Mouse (Mus musculus): ENCODE results near the gene Atpif1. TPM values are rescaled to one million over a fixed set of nuclear protein-coding genes. Genes with fewer than 3 reads are reported as not detected.
"Not testable (repeated sequence)": the region's sequence is repeated elsewhere in the genome, so short reads cannot be mapped to it uniquely, and the experiment has no call there.

The Atpif1 gene
- polyA plus RNA-seq, 1 experiment: 747 TPM

GRCm38 (mm10) chr4:132484231-132484630 lies 49.2 kb downstream of the Atpif1 start:
- no peak overlapping the region for H3K27ac ChIP-seq (ENCODE audit: insufficient read depth, low read length)
- no peak overlapping the region for H3K4me3 ChIP-seq (ENCODE audit: insufficient read depth, low read length)
- no peaks in the 10 kb centered on the region for H3K4me1 ChIP-seq (ENCODE audit: control insufficient read depth, insufficient read depth, low read length)
- TF ChIP-seq CTCF (IDR thresholded peaks at IDR 0.05; ENCODE audit: extremely low read depth, insufficient read depth, low read length) (no peak), POLR2A (IDR thresholded peaks at IDR 0.05; ENCODE audit: extremely low read depth, insufficient read depth, low read length) (no peak)

GRCm38 (mm10) chr4:132482956-132483608 lies 50.4 kb downstream of the Atpif1 start:
- Histone ChIP-seq H3K27ac (ENCODE audit: insufficient read depth, low read length) (no peak overlapping the region), H3K4me1 (ENCODE audit: control insufficient read depth, insufficient read depth, low read length) (no peaks in the 10 kb centered on the region), H3K4me3 (ENCODE audit: insufficient read depth, low read length) (no peak overlapping the region)
- TF ChIP-seq CTCF (IDR thresholded peaks at IDR 0.05; ENCODE audit: extremely low read depth, insufficient read depth, low read length): no peak
- no peak for TF ChIP-seq POLR2A (IDR thresholded peaks at IDR 0.05; ENCODE audit: extremely low read depth, insufficient read depth, low read length)

GRCm38 (mm10) chr4:132482104-132482503 lies 51.4 kb downstream of the Atpif1 start:
- H3K4me1 ChIP-seq (ENCODE audit: control insufficient read depth, insufficient read depth, low read length); H3K4me3 ChIP-seq (ENCODE audit: insufficient read depth, low read length); H3K27ac ChIP-seq (ENCODE audit: insufficient read depth, low read length): not testable (repeated sequence)

Other genes starting within 250 kb of the Atpif1 start
- 3.8 and 5.3 TPM in 2 replicates for gene Rab42, start 230.3 kb downstream of the Atpif1 start, polyA plus RNA-seq (2012; rRNA removed)
- gene Trnau1ap, start 204.1 kb downstream of the Atpif1 start, polyA plus RNA-seq (2012; rRNA removed): 14.9 and 16.6 TPM in 2 replicates
- 8.8 and 9.2 TPM in 2 replicates for gene Rcc1, start 180.1 kb downstream of the Atpif1 start, polyA plus RNA-seq (2012; rRNA removed)
- gene Phactr4, start 111.2 kb downstream of the Atpif1 start, polyA plus RNA-seq (2012; rRNA removed): 5.6 and 6.4 TPM in 2 replicates
- 5.6 TPM in 2 replicates for gene Med18, start 69.7 kb downstream of the Atpif1 start, polyA plus RNA-seq (2012; rRNA removed)
- gene Sesn2, start 23.2 kb downstream of the Atpif1 start, polyA plus RNA-seq (2012; rRNA removed): 8.1 and 8.2 TPM in 2 replicates
- 112 and 117 TPM in 2 replicates for gene Dnajc8, start 1.9 kb upstream of the Atpif1 start, polyA plus RNA-seq (2012; rRNA removed)
- gene Ptafr, start 30.4 kb upstream of the Atpif1 start, polyA plus RNA-seq (2012; rRNA removed): 1.5 and 1.7 TPM in 2 replicates
- 24.5 and 25.5 TPM in 2 replicates for gene Eya3, start 105.3 kb upstream of the Atpif1 start, polyA plus RNA-seq (2012; rRNA removed)
- gene Xkr8, start 198.9 kb upstream of the Atpif1 start, polyA plus RNA-seq (2012; rRNA removed): 2.8 and 3.0 TPM in 2 replicates
- gene Smpdl3b, start 223.6 kb upstream of the Atpif1 start, polyA plus RNA-seq (2012; rRNA removed): 1.9 and 3.0 TPM in 2 replicates
- 14.2 and 17.0 TPM in 2 replicates for gene Rpa2, start 234.7 kb upstream of the Atpif1 start, polyA plus RNA-seq (2012; rRNA removed)

Data from cortical plate, adult 2 months (tissue).